Mouse (Mus musculus) neural tube, embryonic 12.5 days (tissue): ENCODE results near the gene Cfd. TPM values are rescaled to one million over a fixed set of nuclear protein-coding genes. Genes with fewer than 3 reads are reported as not detected.
A peak's percentile ranks its signal among the peaks of the same experiment; 100 is the strongest.

ENCODE experiments used
- ATAC-seq: fragments of 200-750 bp; cut with Nextera tagmentation; 2 replicates; pipeline ENCODE4 v1.8.0; 2017; ENCODE audit warnings: low read depth, mild to moderate bottlenecking, moderate TSS enrichment, moderate library complexity; ENCODE audit not compliant: low FRiP score
- H3K27ac ChIP-seq: fragments of 300-500 bp; sonication (generic); 2 replicates; pipeline ENCODE4 v1.5.1; 2016
- H3K27me3 ChIP-seq: fragments of 300-500 bp; sonication (generic); replicated peaks from 2 replicates; pipeline ENCODE4 v1.6.1; 2016; ENCODE audit warnings: mild to moderate bottlenecking
- H3K36me3 ChIP-seq: fragments of 300-500 bp; sonication (generic); 2 replicates; pipeline ENCODE4 v1.6.1; 2016; ENCODE audit warnings: mild to moderate bottlenecking
- H3K4me1 ChIP-seq: fragments of 300-500 bp; sonication (generic); 2 replicates; pipeline ENCODE4 v1.6.1; 2016
- H3K4me2 ChIP-seq: fragments of 300-500 bp; sonication (generic); replicated peaks from 2 replicates; pipeline ENCODE4 v1.6.1; 2016; ENCODE audit warnings: mild to moderate bottlenecking
- H3K4me3 ChIP-seq: fragments of 300-500 bp; sonication (generic); 2 replicates; pipeline ENCODE4 v1.5.1; 2016
- H3K9ac ChIP-seq: fragments of 300-500 bp; sonication (generic); 2 replicates; pipeline ENCODE4 v1.6.1; 2016; ENCODE audit warnings: mild to moderate bottlenecking
- H3K9me3 ChIP-seq: fragments of 300-500 bp; sonication (generic); 2 replicates; pipeline ENCODE4 v1.6.1; 2016; ENCODE audit warnings: mild to moderate bottlenecking
- WGBS: fragments of 180-500 bp; shearing (Covaris S2); methylation state at CpG from one replicate; pipeline ENCODE4 v1.1.7; 2016; 5-methylcytosine and 5-hydroxymethylcytosine counted together
- polyA plus RNA-seq: library from polyadenylated mRNA; unstranded; fragments of >200 nt; fragmentation: Nextera tagmentation; extraction: Ambion mirVana; gene quantifications from 2 replicates; pipeline ENCODE4 v1.2.1, GENCODE M21; 2016

The Cfd gene
- polyA plus RNA-seq, 1 experiment from 2014 or later = not detected

GRCm38 (mm10) chr10:79914948-79915596, 24.4 kb downstream of the Cfd start:
- Histone ChIP-seq H3K4me2 (peak overlapping the region; percentile 97), H3K4me3 (no peak overlapping the region)

GRCm38 (mm10) chr10:79916081-79916480, 25.4 kb downstream of the Cfd start:
- ATAC-seq = no peak
- Histone ChIP-seq H3K4me1 (peaks cover 44% of the 10 kb centered on the region), H3K4me2 (peak overlapping the region; percentile 97), H3K27me3 (peaks cover 38% of the 10 kb centered on the region), H3K36me3 (peaks cover 17% of the 10 kb centered on the region), H3K27ac (no peak overlapping the region), H3K4me3 (peak overlapping the region; percentile 83), H3K9me3 (peaks cover 3% of the 10 kb centered on the region; the same call in 1 of the 2 replicates), H3K9ac (peak overlapping the region; percentile 92)
- 10% methylated on average over 8 of the region's 8 CpGs for WGBS

More at GRCm38 (mm10) chr10:79914948-79915596, 24.4 kb downstream of the Cfd start:
- no peak for ATAC-seq
- no peak overlapping the region for H3K27ac ChIP-seq
- peaks cover 3% of the 10 kb centered on the region; the same call in 1 of the 2 replicates for H3K9me3 ChIP-seq
- H3K27me3 ChIP-seq = peaks cover 28% of the 10 kb centered on the region
- peaks cover 36% of the 10 kb centered on the region for H3K4me1 ChIP-seq
- 0 out of 2 replicates have a peak overlapping the region, but pooled peaks have one; percentile 17 for H3K9ac ChIP-seq
- WGBS = 79% methylated on average over 7 of the region's 7 CpGs
- peaks cover 21% of the 10 kb centered on the region for H3K36me3 ChIP-seq

- Histone ChIP-seq H3K4me1 (peaks cover 53% of the 10 kb centered on the region), H3K27ac (peak within 1 kb of the TSS; percentile 53; the same call in 1 of the 2 replicates), H3K9ac (peak within 1 kb of the TSS; percentile 92), H3K9me3 (peaks cover 3% of the 10 kb centered on the region; the same call in 1 of the 2 replicates), H3K4me2 (peak within 1 kb of the TSS; percentile 97), H3K27me3 (peaks cover 47% of the 10 kb centered on the region), H3K36me3 (peaks cover 8% of the 10 kb centered on the region), H3K4me3 (peak within 1 kb of the TSS; percentile 83)
- ATAC-seq = peak; percentile 75
- 3% methylated on average over 42 of the region's 42 CpGs for WGBS
These were observed 26.3 kb downstream of the Cfd start, which contains the start of gene Kiss1r for GRCm38 (mm10) chr10:79916808-79917531. Gene Kiss1r, plus strand, starts transcription at chr10:79916971.

DNA sequence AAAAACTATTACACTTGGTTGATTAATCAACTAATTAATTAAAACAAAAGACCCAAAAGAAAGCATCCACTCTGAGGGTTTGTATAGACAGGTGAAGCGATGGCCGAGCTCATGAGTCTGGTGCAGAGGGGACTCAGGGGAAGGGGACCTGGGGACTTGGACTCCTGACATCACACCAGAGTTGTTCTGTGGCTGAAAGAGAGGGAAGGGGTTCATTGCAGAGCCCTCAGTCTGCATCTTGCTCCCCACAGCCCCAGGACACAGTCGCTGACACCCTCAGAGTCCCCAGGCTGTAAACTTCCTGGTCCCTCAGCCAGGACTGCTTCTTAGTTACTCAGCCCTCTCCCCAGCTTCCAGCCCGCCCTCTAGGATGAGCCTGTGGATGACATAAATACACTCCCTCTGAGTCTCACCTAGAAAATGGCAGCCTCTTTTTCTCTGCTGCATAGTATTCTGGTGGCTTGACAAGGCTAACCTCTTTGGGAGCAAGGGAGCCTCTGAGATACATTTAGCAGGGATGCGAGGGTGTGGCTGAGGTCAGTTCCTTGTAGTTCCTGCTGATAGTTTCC, 27.0 kb downstream of the Cfd start:
- Histone ChIP-seq H3K27ac (no peak overlapping the region), H3K4me1 (peaks cover 53% of the 10 kb centered on the region), H3K9ac (no peak overlapping the region), H3K4me2 (peak overlapping the region; percentile 97), H3K36me3 (peaks cover 3% of the 10 kb centered on the region; the same call in 1 of the 2 replicates), H3K9me3 (peaks cover 3% of the 10 kb centered on the region; the same call in 1 of the 2 replicates), H3K4me3 (no peak overlapping the region), H3K27me3 (peaks cover 53% of the 10 kb centered on the region)
- ATAC-seq = no peak
- 66% methylated on average over 5 of the region's 5 CpGs for WGBS

DNA sequence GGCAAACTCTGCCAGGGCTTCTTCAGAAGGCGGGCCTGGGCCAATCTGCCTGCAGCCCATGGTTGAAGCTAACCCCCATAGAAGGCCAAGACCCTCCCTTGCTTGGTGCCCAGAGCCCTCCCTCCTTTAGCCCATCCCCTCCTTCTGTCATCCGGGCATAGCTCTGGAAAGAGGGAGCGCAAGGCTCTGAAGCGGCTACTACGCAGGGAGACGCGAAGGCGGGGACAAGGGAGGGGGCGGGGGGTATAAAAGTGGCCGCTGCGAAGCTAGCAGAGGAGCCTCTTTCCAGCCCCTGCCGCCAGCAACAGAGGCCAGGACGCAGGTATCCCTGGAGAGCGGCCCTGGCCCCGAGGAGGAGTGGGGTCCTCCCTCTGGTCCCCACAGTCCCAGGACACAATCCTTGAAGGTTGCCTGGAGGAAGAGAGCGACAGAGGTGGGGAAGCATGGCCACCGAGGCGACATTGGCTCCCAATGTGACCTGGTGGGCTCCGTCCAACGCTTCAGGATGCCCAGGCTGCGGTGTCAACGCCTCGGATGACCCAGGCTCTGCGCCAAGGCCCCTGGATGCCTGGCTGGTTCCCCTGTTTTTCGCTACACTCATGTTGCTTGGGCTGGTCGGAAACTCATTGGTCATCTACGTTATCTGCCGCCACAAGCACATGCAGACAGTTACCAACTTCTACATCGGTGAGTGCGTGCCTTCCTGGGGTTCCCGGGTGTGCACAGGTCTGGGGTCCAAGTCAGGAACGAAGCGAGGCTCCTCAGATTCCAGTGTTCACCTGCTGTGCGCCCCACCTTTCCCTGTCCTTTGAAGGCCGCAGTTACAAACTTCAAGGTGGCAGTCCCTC, 27.8 kb downstream of the Cfd start:
- 6% methylated on average over 35 of the region's 35 CpGs for WGBS
- H3K27me3 ChIP-seq = peaks cover 62% of the 10 kb centered on the region
- peaks cover 53% of the 10 kb centered on the region for H3K4me1 ChIP-seq
- H3K4me2 ChIP-seq = peak overlapping the region; percentile 27
- 0 out of 2 replicates have a peak overlapping the region, but pooled peaks have one; percentile 18 for H3K9ac ChIP-seq
- no peak for ATAC-seq
- H3K27ac ChIP-seq = no peak overlapping the region
- no peak overlapping the region for H3K4me3 ChIP-seq
- no peaks in the 10 kb centered on the region for H3K36me3 ChIP-seq
- H3K9me3 ChIP-seq = peaks cover 3% of the 10 kb centered on the region; the same call in 1 of the 2 replicates

GRCm38 (mm10) chr10:79919251-79919849, 28.7 kb downstream of the Cfd start:
- H3K9me3 ChIP-seq = peaks cover 3% of the 10 kb centered on the region; the same call in 1 of the 2 replicates
- 4% methylated on average over 21 of the region's 21 CpGs for WGBS
- H3K9ac ChIP-seq = no peak overlapping the region
- no peak for ATAC-seq
- H3K27ac ChIP-seq = no peak overlapping the region
- H3K4me2 ChIP-seq = no peak overlapping the region
- no peaks in the 10 kb centered on the region for H3K36me3 ChIP-seq
- H3K4me1 ChIP-seq = peaks cover 53% of the 10 kb centered on the region
- peaks cover 64% of the 10 kb centered on the region for H3K27me3 ChIP-seq
- no peak overlapping the region for H3K4me3 ChIP-seq

DNA sequence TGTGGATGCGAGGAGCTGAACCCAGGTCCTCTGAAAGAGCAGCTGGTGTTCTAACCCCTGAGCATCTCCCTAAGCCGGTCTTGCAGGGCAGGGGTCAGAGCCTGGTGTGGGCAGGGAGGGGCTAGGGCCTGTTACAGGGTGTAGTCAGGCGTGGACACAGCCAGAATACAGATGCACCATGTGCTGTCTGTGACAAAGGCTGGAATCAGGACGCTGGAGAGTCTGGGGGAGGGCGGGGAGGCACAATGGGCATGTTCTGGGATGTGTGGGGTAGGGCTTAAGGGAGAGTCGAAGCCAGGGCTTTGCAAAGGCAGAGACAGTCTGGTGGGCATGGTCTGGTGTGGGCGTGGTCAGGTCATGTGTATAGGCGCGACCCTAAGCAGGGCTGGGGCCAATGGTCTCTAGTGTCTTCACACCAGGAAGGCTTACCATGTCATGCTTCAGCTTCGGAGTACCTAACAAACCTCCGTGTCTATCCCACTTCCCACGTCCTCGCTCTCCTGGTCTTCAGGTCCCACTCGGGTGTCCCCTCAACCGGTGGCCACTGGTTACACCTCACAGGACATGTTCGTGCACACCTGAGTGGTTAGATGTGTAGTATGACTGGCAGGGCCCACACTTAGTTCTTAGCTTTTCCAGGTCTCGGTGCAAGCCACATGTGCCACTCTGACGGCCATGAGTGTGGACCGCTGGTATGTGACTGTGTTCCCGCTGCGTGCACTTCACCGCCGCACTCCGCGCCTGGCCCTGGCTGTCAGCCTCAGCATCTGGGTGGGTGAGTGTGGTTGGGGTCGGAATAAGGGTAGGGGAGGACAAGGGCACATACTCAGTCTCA, 29.6 kb downstream of the Cfd start:
- WGBS = 15% methylated on average over 26 of the region's 26 CpGs
- H3K36me3 ChIP-seq = no peaks in the 10 kb centered on the region
- no peak overlapping the region for H3K9ac ChIP-seq
- no peak overlapping the region for H3K27ac ChIP-seq
- peak overlapping the region; percentile 22; the same call in 1 of the 2 replicates for H3K4me3 ChIP-seq
- peak overlapping the region; percentile 48 for H3K4me2 ChIP-seq
- no peak for ATAC-seq
- peaks cover 64% of the 10 kb centered on the region for H3K27me3 ChIP-seq
- H3K9me3 ChIP-seq = peaks cover 3% of the 10 kb centered on the region; the same call in 1 of the 2 replicates
- peaks cover 50% of the 10 kb centered on the region for H3K4me1 ChIP-seq

GRCm38 (mm10) chr10:79920958-79921535, 30.4 kb downstream of the Cfd start, which contains the start of gene R3hdm4:
Gene R3hdm4, minus strand, starts transcription at chr10:79921208.
- no peak for ATAC-seq

GRCm38 (mm10) chr10:79921572-79921971, 30.9 kb downstream of the Cfd start:
- WGBS = under 1% methylated on average over 34 of the region's 34 CpGs
- peak overlapping the region; percentile 35; the same call in 1 of the 2 replicates for H3K9ac ChIP-seq
- H3K9me3 ChIP-seq = peaks cover 3% of the 10 kb centered on the region; the same call in 1 of the 2 replicates
- H3K4me2 ChIP-seq = peak overlapping the region; percentile 48
- H3K27ac ChIP-seq = no peak overlapping the region
- H3K4me3 ChIP-seq = peak overlapping the region; percentile 22
- no peaks in the 10 kb centered on the region for H3K36me3 ChIP-seq
- peaks cover 45% of the 10 kb centered on the region for H3K4me1 ChIP-seq
- H3K27me3 ChIP-seq = peaks cover 64% of the 10 kb centered on the region
- ATAC-seq = no peak

More at GRCm38 (mm10) chr10:79920958-79921535, 30.4 kb downstream of the Cfd start, which contains the start of gene R3hdm4:
- no peak within 1 kb of the TSS for H3K27ac ChIP-seq
- peaks cover 64% of the 10 kb centered on the region for H3K27me3 ChIP-seq
- peak within 1 kb of the TSS; percentile 22 for H3K4me3 ChIP-seq
- peak within 1 kb of the TSS; percentile 48 for H3K4me2 ChIP-seq
- peaks cover 3% of the 10 kb centered on the region; the same call in 1 of the 2 replicates for H3K9me3 ChIP-seq
- 3% methylated on average over 41 of the region's 41 CpGs for WGBS
- no peaks in the 10 kb centered on the region for H3K36me3 ChIP-seq
- H3K9ac ChIP-seq = peak within 1 kb of the TSS; percentile 35; the same call in 1 of the 2 replicates
- H3K4me1 ChIP-seq = peaks cover 44% of the 10 kb centered on the region
